Mouse (Mus musculus): Measurements from ENCODE around the gene Arhgap25.

- no peak for TF ChIP-seq EP300 (optimal IDR thresholded peaks at IDR 0.05)
- no peak for TF ChIP-seq CTCF (IDR thresholded peaks at IDR 0.05; ENCODE audit: low read depth)
Measured at GRCm38 (mm10) chr6:87535651-87536050, 2.6 kb upstream of the Arhgap25 start.

Data from stomach, postnatal 0 days (tissue).